Mouse (Mus musculus) liver, adult 2 months (tissue): ENCODE data around the gene Trim75. TPM values are rescaled to one million over a fixed set of nuclear protein-coding genes. Genes with fewer than 3 reads are reported as not detected.
"Not testable (repeated sequence)": the region's sequence is repeated elsewhere in the genome, so short reads cannot be mapped to it uniquely, and the experiment has no call there.

Source experiments
- DNase-seq: peaks from one replicate; pipeline ENCODE4 v3.0.0-alpha.2; 2011; ENCODE audit warnings: low read depth, low spot score; ENCODE audit errors: extremely low read depth
- H3K27ac ChIP-seq: fragments of 200-500 bp; replicated peaks from 2 replicates; pipeline ENCODE4 v1.5.1; 2012; ENCODE audit warnings: low read depth, mild to moderate bottlenecking, control low read depth, inconsistent platforms, low read length; ENCODE audit not compliant: insufficient read depth
- H3K27me3 ChIP-seq: fragments of 200-500 bp; 2 replicates; pipeline ENCODE4 v1.6.1; 2012; ENCODE audit warnings: mild to moderate bottlenecking, moderate library complexity, low read length, inconsistent platforms; ENCODE audit not compliant: control insufficient read depth, insufficient read depth
- H3K36me3 ChIP-seq: fragments of 200-500 bp; 2 replicates; pipeline ENCODE4 v1.6.1; 2012; ENCODE audit warnings: low read length, inconsistent platforms; ENCODE audit not compliant: control insufficient read depth, insufficient read depth
- H3K4me1 ChIP-seq: fragments of 200-500 bp; 2 replicates; pipeline ENCODE4 v1.6.1; 2011; ENCODE audit warnings: low read length; ENCODE audit not compliant: control insufficient read depth, insufficient read depth
- H3K4me3 ChIP-seq: fragments of 200-500 bp; 2 replicates; pipeline ENCODE4 v1.5.1; 2011; ENCODE audit warnings: low read depth, mild to moderate bottlenecking, control low read depth, low read length, moderate library complexity; ENCODE audit not compliant: insufficient read depth
- H3K79me2 ChIP-seq: fragments of 200-500 bp; 2 replicates; pipeline ENCODE4 v1.6.1; 2012; ENCODE audit warnings: inconsistent platforms, mild to moderate bottlenecking, low read length, moderate library complexity; ENCODE audit not compliant: control insufficient read depth, insufficient read depth
- H3K9ac ChIP-seq: fragments of 200-500 bp; 2 replicates; pipeline ENCODE4 v1.6.1; 2012; ENCODE audit warnings: low read depth, mild to moderate bottlenecking, control low read depth, inconsistent platforms, low read length
- CTCF ChIP-seq: fragments of 200-500 bp; IDR thresholded peaks from 2 replicates; pipeline ENCODE4 v1.5.1; 2011; ENCODE audit warnings: low read depth, low read length, control low read depth
- POLR2A ChIP-seq: fragments of 200-500 bp; IDR thresholded peaks from 2 replicates; pipeline ENCODE4 v1.6.1; 2011; ENCODE audit warnings: low read length, control low read depth; ENCODE audit not compliant: insufficient read depth; ENCODE audit errors: extremely low read depth
- WGBS: fragments of 180-500 bp; shearing (Covaris S2); methylation state at CpG from one replicate; pipeline ENCODE4 v1.1.7; 2018; 5-methylcytosine and 5-hydroxymethylcytosine counted together
- polyA plus RNA-seq: library from polyadenylated mRNA; depleted of rRNA; stranded (reverse); fragments of >200 nt; gene quantifications from 2 replicates; pipeline ENCODE4 v1.2.3, GENCODE M21; 2012
- total RNA-seq: library from RNA; depleted of rRNA; stranded (reverse); fragments of >200 nt; gene quantifications from 2 replicates; pipeline ENCODE4 v1.2.3, GENCODE M21; 2014

Gene Trim75
- total and polyA plus RNA-seq, 2 experiments, result not detected

- Histone ChIP-seq H3K79me2 (no peaks in the 10 kb centered on the region), H3K27ac (no peak overlapping the region), H3K36me3 (no peaks in the 10 kb centered on the region), H3K27me3 (no peaks in the 10 kb centered on the region), H3K4me3 (no peak overlapping the region), H3K9ac (no peak overlapping the region), H3K4me1 (no peaks in the 10 kb centered on the region)
- TF ChIP-seq CTCF (no peak), POLR2A (no peak)
- DNase-seq, result no peak
- WGBS, result 70% methylated on average over 4 of the region's 4 CpGs
Measured at GRCm38 (mm10) chr8:65029776-65030175, 42.1 kb upstream of the Trim75 start.

- Histone ChIP-seq H3K27ac (no peak overlapping the region), H3K4me3 (no peak overlapping the region), H3K79me2 (no peaks in the 10 kb centered on the region), H3K9ac (no peak overlapping the region), H3K27me3 (no peaks in the 10 kb centered on the region), H3K36me3 (no peaks in the 10 kb centered on the region), H3K4me1 (no peaks in the 10 kb centered on the region)
- no peak for DNase-seq
- TF ChIP-seq CTCF (no peak), POLR2A (no peak)
- WGBS, result 83% methylated on average over 12 of the region's 12 CpGs
Measured at GRCm38 (mm10) chr8:65028959-65029686, 41.5 kb upstream of the Trim75 start.

GRCm38 (mm10) chr8:65022485-65022884 is 34.9 kb upstream of the Trim75 start:
- WGBS, result 49% methylated on average over 8 of the region's 8 CpGs
- TF ChIP-seq CTCF (peak; percentile 43), POLR2A (no peak)

GRCm38 (mm10) chr8:65018423-65018822 is 30.8 kb upstream of the Trim75 start, which contains the start of the genes Trim61 and Trim60:
Gene Trim61 (minus strand): TSS chr8:65018523.
Gene Trim60 (minus strand): TSS chr8:65018584.
- H3K9ac ChIP-seq, result no peak within 1 kb of the TSS
- H3K36me3 ChIP-seq, result no peaks in the 10 kb centered on the region
- WGBS, result 91% methylated on average over 8 of the region's 8 CpGs
- no peak within 1 kb of the TSS for H3K27ac ChIP-seq
- H3K79me2 ChIP-seq, result no peaks in the 10 kb centered on the region
- DNase-seq, result no peak
- no peak for TF ChIP-seq CTCF
- TF ChIP-seq POLR2A, result no peak
- no peaks in the 10 kb centered on the region for H3K4me1 ChIP-seq
- H3K4me3 ChIP-seq, result no peak within 1 kb of the TSS
- no peaks in the 10 kb centered on the region for H3K27me3 ChIP-seq

More at GRCm38 (mm10) chr8:65022485-65022884, 34.9 kb upstream of the Trim75 start:
- H3K36me3 ChIP-seq, result no peaks in the 10 kb centered on the region
- DNase-seq, result peak; percentile 41
- H3K27ac ChIP-seq, result no peak overlapping the region
- no peak overlapping the region for H3K9ac ChIP-seq
- H3K4me3 ChIP-seq, result no peak overlapping the region
- no peaks in the 10 kb centered on the region for H3K79me2 ChIP-seq
- no peaks in the 10 kb centered on the region for H3K4me1 ChIP-seq
- no peaks in the 10 kb centered on the region for H3K27me3 ChIP-seq

- H3K4me1 ChIP-seq, H3K27me3 ChIP-seq, H3K4me3 ChIP-seq, H3K27ac ChIP-seq, H3K9ac ChIP-seq, H3K79me2 ChIP-seq, H3K36me3 ChIP-seq, DNase-seq: not testable (repeated sequence)
- 79% methylated on average over 6 of the region's 6 CpGs for WGBS
Measured at GRCm38 (mm10) chr8:65007616-65008015, 20.0 kb upstream of the Trim75 start.

GRCm38 (mm10) chr8:64998806-64999365 is 11.3 kb upstream of the Trim75 start:
- H3K79me2 ChIP-seq, result no peaks in the 10 kb centered on the region
- TF ChIP-seq POLR2A (no peak), CTCF (no peak)
- H3K27ac ChIP-seq, result no peak overlapping the region
- H3K9ac ChIP-seq, result no peak overlapping the region
- H3K4me3 ChIP-seq, result no peak overlapping the region
- no peak for DNase-seq
- no peaks in the 10 kb centered on the region for H3K4me1 ChIP-seq
- H3K36me3 ChIP-seq, result no peaks in the 10 kb centered on the region
- 81% methylated on average over 4 of the region's 4 CpGs for WGBS
- H3K27me3 ChIP-seq, result no peaks in the 10 kb centered on the region
